Mouse (Mus musculus) brain, embryonic 14.5 days (tissue): ENCODE results near the gene Ahsa1. TPM values are rescaled to one million over a fixed set of nuclear protein-coding genes. Genes with fewer than 3 reads are reported as not detected.
A peak's percentile ranks its signal among the peaks of the same experiment; 100 is the strongest.
"Not testable (repeated sequence)": the region's sequence is repeated elsewhere in the genome, so short reads cannot be mapped to it uniquely, and the experiment has no call there.

Source experiments
- DNase-seq: peaks from one replicate; pipeline ENCODE4 v3.0.0-alpha.2; 2011; ENCODE audit warnings: low read depth
- CTCF ChIP-seq: fragments of 200-500 bp; IDR thresholded peaks from 2 replicates; pipeline ENCODE4 v1.5.1; 2012; ENCODE audit warnings: inconsistent platforms, mild to moderate bottlenecking, moderate library complexity, borderline replicate concordance; ENCODE audit not compliant: insufficient read depth, insufficient read length; ENCODE audit errors: extremely low read depth
- POLR2A ChIP-seq: fragments of 200-500 bp; IDR thresholded peaks from 2 replicates; pipeline ENCODE4 v1.6.1; 2012; ENCODE audit warnings: mild to moderate bottlenecking, inconsistent platforms, borderline replicate concordance; ENCODE audit not compliant: poor library complexity, insufficient read depth, insufficient read length, severe bottlenecking; ENCODE audit errors: extremely low read depth
- polyA plus RNA-seq: library from polyadenylated mRNA; depleted of rRNA; stranded (reverse); fragments of >200 nt; gene quantifications from 2 replicates; pipeline ENCODE4 v1.2.3, GENCODE M21; 2012

Gene Ahsa1
- polyA plus RNA-seq, 1 experiment: 160 TPM

- DNase-seq: peak; percentile 75
- no peak for TF ChIP-seq POLR2A
- peak; percentile 34; the same call in 1 of the 2 replicates for TF ChIP-seq CTCF
These were observed 1.4 kb downstream of the Ahsa1 start for GRCm38 (mm10) chr12:87267682-87268081.

- DNase-seq: no peak
- no peak for TF ChIP-seq CTCF
- TF ChIP-seq POLR2A: no peak
These were observed 8.9 kb downstream of the Ahsa1 start for GRCm38 (mm10) chr12:87274853-87275831.

- not testable (repeated sequence) for DNase-seq
These were observed 11.0 kb downstream of the Ahsa1 start for GRCm38 (mm10) chr12:87277251-87277650.

GRCm38 (mm10) chr12:87278118-87278730 is 11.9 kb downstream of the Ahsa1 start:
- peak; percentile 29 for DNase-seq

GRCm38 (mm10) chr12:87279350-87279749 is 13.1 kb downstream of the Ahsa1 start:
- DNase-seq: no peak

More at GRCm38 (mm10) chr12:87278118-87278730, 11.9 kb downstream of the Ahsa1 start:
- TF ChIP-seq POLR2A (no peak), CTCF (no peak)

GRCm38 (mm10) chr12:87279879-87280278 is 13.6 kb downstream of the Ahsa1 start:
- TF ChIP-seq CTCF: no peak
- no peak for TF ChIP-seq POLR2A
- peak; percentile 12 for DNase-seq

More at GRCm38 (mm10) chr12:87279350-87279749, 13.1 kb downstream of the Ahsa1 start:
- TF ChIP-seq CTCF (no peak), POLR2A (no peak)

- no peak for DNase-seq
- no peak for TF ChIP-seq POLR2A
- no peak for TF ChIP-seq CTCF
These were observed 15.5 kb downstream of the Ahsa1 start for GRCm38 (mm10) chr12:87281766-87282165.

GRCm38 (mm10) chr12:87282743-87283142 is 16.5 kb downstream of the Ahsa1 start:
- no peak for TF ChIP-seq POLR2A
- TF ChIP-seq CTCF: no peak
- no peak for DNase-seq

GRCm38 (mm10) chr12:87283706-87284105 is 17.4 kb downstream of the Ahsa1 start:
- no peak for DNase-seq

GRCm38 (mm10) chr12:87284268-87284667 is 18.0 kb downstream of the Ahsa1 start:
- no peak for DNase-seq
- TF ChIP-seq CTCF (no peak), POLR2A (no peak)

More at GRCm38 (mm10) chr12:87283706-87284105, 17.4 kb downstream of the Ahsa1 start:
- TF ChIP-seq POLR2A: no peak
- TF ChIP-seq CTCF: no peak

- no peak for DNase-seq
- TF ChIP-seq CTCF (no peak), POLR2A (no peak)
These were observed 18.4 kb downstream of the Ahsa1 start for GRCm38 (mm10) chr12:87284726-87285125.
